ENCODE assay signal across 11 mouse cellular contexts in the genomic region with DNA sequence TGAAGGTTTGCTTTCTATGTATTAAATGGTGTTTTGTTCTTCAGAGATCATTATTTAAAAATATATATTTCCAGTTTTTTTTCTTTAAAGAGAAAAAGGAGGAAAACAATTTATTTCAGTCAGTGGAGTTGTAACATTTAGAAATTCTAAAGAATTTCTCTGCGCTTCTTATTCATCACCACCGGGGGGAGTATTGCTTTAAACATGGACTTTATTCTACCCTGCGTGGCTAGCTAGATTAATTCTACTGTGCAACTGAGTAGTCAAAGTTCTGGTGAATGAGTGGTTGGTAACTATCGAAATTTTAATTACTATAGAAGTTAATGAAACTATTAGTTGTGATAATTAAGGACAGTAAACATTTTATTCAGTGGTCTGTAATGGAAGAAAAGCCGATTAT. TPM values are rescaled to one million over a fixed set of nuclear protein-coding genes. Genes with fewer than 3 reads are reported as not detected.
DNase-seq lines count a peak whose midpoint lies in the region; ATAC-seq and TF ChIP-seq lines count a peak whose summit lies in the region.
"Had no signal": no experiment of that assay in that cellular context is flagged by ENCODE, and none has a peak within 500 bp of the region (broad histone marks: within the 10 kb centered on the region; RNA-seq: fewer than 3 reads in every experiment).

No protein-coding gene starts in this region.

- 27% methylated on average over 5 of the region's 5 CpGs for WGBS in neural tube, embryonic 11.5 days
- 24% methylated on average over 5 of the region's 5 CpGs for WGBS in neural tube, embryonic 15.5 days
- 25% methylated on average over 5 of the region's 5 CpGs for WGBS in forebrain, embryonic 13.5 days

- H3K36me3 ChIP-seq in neural tube, embryonic 11.5 days (ENCODE audit: control insufficient read depth, insufficient read depth, low read length), result no peaks in the 10 kb centered on the region
- no peaks in the 10 kb centered on the region for H3K36me3 ChIP-seq in neural tube, embryonic 15.5 days
- no peaks in the 10 kb centered on the region for H3K36me3 ChIP-seq in forebrain, embryonic 13.5 days (ENCODE audit: poor library complexity, severe bottlenecking)
- H3K36me3 ChIP-seq: G1E had no signal

- peak; percentile 57 for TF ChIP-seq CTCF in gastrocnemius, adult 2 months (IDR thresholded peaks at IDR 0.05)

- DNase-seq in gastrocnemius, adult 2 months, result no peak
- no peak for DNase-seq in gastrocnemius, postnatal 14 days
- DNase-seq in neural tube, embryonic 11.5 days (ENCODE audit: low spot score), result no peak
- peak; percentile 28 for DNase-seq in retina, postnatal 1 day
- DNase-seq in urinary bladder, adult 2 months (ENCODE audit: low spot score), result no peak
- DNase-seq in adrenal gland, postnatal 10 days, result no peak
- DNase-seq: heart, postnatal 14 days; lung, postnatal 36 days had no signal

- no peak overlapping the region for H3K4me3 ChIP-seq in gastrocnemius, adult 2 months
- H3K4me3 ChIP-seq in neural tube, embryonic 11.5 days (ENCODE audit: low read depth, low read length), result no peak overlapping the region
- H3K4me3 ChIP-seq in neural tube, embryonic 15.5 days (replicated peaks), result no peak overlapping the region
- H3K4me3 ChIP-seq in forebrain, embryonic 13.5 days, result no peak overlapping the region

- H3K27ac ChIP-seq in gastrocnemius, adult 2 months, result no peak overlapping the region
- no peak overlapping the region for H3K27ac ChIP-seq in neural tube, embryonic 11.5 days (ENCODE audit: low read depth, low read length)
- H3K27ac ChIP-seq in neural tube, embryonic 15.5 days (replicated peaks), result no peak overlapping the region
- H3K27ac ChIP-seq in forebrain, embryonic 13.5 days, result no peak overlapping the region

- H3K4me2 ChIP-seq in neural tube, embryonic 11.5 days (ENCODE audit: low read depth), result no peak overlapping the region
- no peak overlapping the region for H3K4me2 ChIP-seq in neural tube, embryonic 15.5 days
- no peak overlapping the region for H3K4me2 ChIP-seq in forebrain, embryonic 13.5 days

- no peak overlapping the region for H3K9ac ChIP-seq in neural tube, embryonic 11.5 days (ENCODE audit: low read length)
- no peak overlapping the region for H3K9ac ChIP-seq in neural tube, embryonic 15.5 days (replicated peaks)
- no peak overlapping the region for H3K9ac ChIP-seq in forebrain, embryonic 13.5 days

- H3K4me1 ChIP-seq in neural tube, embryonic 11.5 days (ENCODE audit: control insufficient read depth, insufficient read depth, low read length), result no peaks in the 10 kb centered on the region
- H3K4me1 ChIP-seq in neural tube, embryonic 15.5 days, result no peaks in the 10 kb centered on the region
- H3K4me1 ChIP-seq in forebrain, embryonic 13.5 days, result no peaks in the 10 kb centered on the region

- intact Hi-C loops in gastrocnemius, adult 2 months (cut with DNase I), result no loop called here
- intact Hi-C loops in gastrocnemius, postnatal 14 days (cut with DNase I; ENCODE audit: low total_unique reads), result no loop called here

- H3K27me3 ChIP-seq in neural tube, embryonic 11.5 days (ENCODE audit: control insufficient read depth, insufficient read depth, low read length), result no peaks in the 10 kb centered on the region
- no peaks in the 10 kb centered on the region for H3K27me3 ChIP-seq in neural tube, embryonic 15.5 days (replicated peaks)
- H3K27me3 ChIP-seq in forebrain, embryonic 13.5 days, result no peaks in the 10 kb centered on the region

- H3K9me3 ChIP-seq in neural tube, embryonic 11.5 days (ENCODE audit: control insufficient read depth, low read length), result no peaks in the 10 kb centered on the region
- no peaks in the 10 kb centered on the region for H3K9me3 ChIP-seq in neural tube, embryonic 15.5 days (replicated peaks)
- no peaks in the 10 kb centered on the region for H3K9me3 ChIP-seq in forebrain, embryonic 13.5 days (replicated peaks)
- H3K9me3 ChIP-seq: G1E had no signal

- ATAC-seq in neural tube, embryonic 11.5 days (ENCODE audit: insufficient read depth, low FRiP score, low TSS enrichment), result peak; percentile 61; the same call in 1 of the 2 replicates
- no peak for ATAC-seq in neural tube, embryonic 15.5 days (ENCODE audit: low FRiP score)
- ATAC-seq in forebrain, embryonic 13.5 days, result peak; percentile 76; the same call in 1 of the 2 replicates

RNA-seq across cellular contexts. Expression of a gene that starts 51.5 kb away (rescaled TPM):
- 10 to 100 TPM; 11.4 to 11.5 TPM for total RNA-seq in gastrocnemius, adult 2 months (2021)
- 1 to 10 TPM; 7.1 to 9.8 TPM for total RNA-seq in gastrocnemius, postnatal 14 days (2021)
- 40.8 and 49.2 TPM in 2 replicates for polyA plus RNA-seq in neural tube, embryonic 11.5 days (2014; fragmentation: Nextera tagmentation; extraction: Ambion mirVana)
- 45.7 and 51.3 TPM in 2 replicates for polyA plus RNA-seq in neural tube, embryonic 15.5 days (2015; fragmentation: Nextera tagmentation; extraction: Ambion mirVana)
- 44.2 and 48.6 TPM in 2 replicates for polyA plus RNA-seq in forebrain, embryonic 13.5 days (2015; fragmentation: Nextera tagmentation; extraction: Ambion mirVana)
- 6.1 and 6.9 TPM in 2 replicates for polyA plus RNA-seq in urinary bladder, adult 2 months (2012; rRNA removed)
- total RNA-seq in adrenal gland, postnatal 10 days (2021), result 10 to 100 TPM; 18.3 to 18.8 TPM
